Mouse (Mus musculus) heart, postnatal 0 days (tissue): Measurements from ENCODE around the gene Ptprm. TPM values are rescaled to one million over a fixed set of nuclear protein-coding genes. Genes with fewer than 3 reads are reported as not detected.

Experiments used
- ATAC-seq: fragments of 200-750 bp; cut with Nextera tagmentation; 2 replicates; pipeline ENCODE4 v1.8.0; 2017; ENCODE audit warnings: low read depth, moderate number of reproducible peaks, moderate library complexity; ENCODE audit not compliant: insufficient read depth
- DNase-seq: peaks from one replicate; pipeline ENCODE4 v3.0.0-alpha.2; 2016; ENCODE audit warnings: low spot score
- H3K27ac ChIP-seq: fragments of 300-500 bp; sonication (generic); 2 replicates; pipeline ENCODE4 v1.5.1; 2014; ENCODE audit warnings: low read depth, mild to moderate bottlenecking
- H3K27me3 ChIP-seq: fragments of 300-500 bp; sonication (generic); 2 replicates; pipeline ENCODE4 v1.6.1; 2014; ENCODE audit warnings: low read length, mixed read lengths; ENCODE audit not compliant: control insufficient read depth, insufficient read depth
- H3K36me3 ChIP-seq: fragments of 300-500 bp; sonication (generic); replicated peaks from 2 replicates; pipeline ENCODE4 v1.6.1; 2014; ENCODE audit warnings: low read length, mixed read lengths; ENCODE audit not compliant: control insufficient read depth, insufficient read depth
- H3K4me1 ChIP-seq: fragments of 300-500 bp; sonication (generic); 2 replicates; pipeline ENCODE4 v1.6.1; 2014; ENCODE audit warnings: antibody characterized with exemption; ENCODE audit not compliant: control insufficient read depth, insufficient read depth
- H3K4me2 ChIP-seq: fragments of 300-500 bp; sonication (generic); 2 replicates; pipeline ENCODE4 v1.6.1; 2014; ENCODE audit warnings: low read depth, mild to moderate bottlenecking, low read length, moderate library complexity
- H3K4me3 ChIP-seq: fragments of 300-500 bp; sonication (generic); 2 replicates; pipeline ENCODE4 v1.5.1; 2014; ENCODE audit warnings: low read depth, low read length
- H3K9ac ChIP-seq: fragments of 300-500 bp; sonication (generic); replicated peaks from 2 replicates; pipeline ENCODE4 v1.6.1; 2014; ENCODE audit warnings: low read depth, low read length, mixed read lengths
- H3K9me3 ChIP-seq: fragments of 300-500 bp; sonication (generic); replicated peaks from 2 replicates; pipeline ENCODE4 v1.6.1; 2016; ENCODE audit warnings: low read length; ENCODE audit not compliant: control insufficient read depth
- CTCF ChIP-seq: IDR thresholded peaks from 2 replicates; pipeline ENCODE4 v1.5.1; 2016; ENCODE audit warnings: antibody characterized with exemption, control low read depth, low read depth
- EP300 ChIP-seq: IDR thresholded peaks from 2 replicates; pipeline ENCODE4 v1.6.1; 2016; ENCODE audit warnings: antibody characterized with exemption, low read depth
- WGBS: fragments of 180-500 bp; shearing (Covaris S2); extraction: QIAGEN DNeasy Blood & Tissue Kit; methylation state at CpG from one replicate; pipeline ENCODE4 v1.1.7; 2014; 5-methylcytosine and 5-hydroxymethylcytosine counted together
- polyA plus RNA-seq: library from polyadenylated mRNA; unstranded; fragments of >200 nt; fragmentation: Nextera tagmentation; extraction: Ambion mirVana; gene quantifications from 2 replicates; pipeline ENCODE4 v1.2.1, GENCODE M21; 2015
- total RNA-seq: library from RNA; depleted of rRNA; stranded (reverse); fragments of >200 nt; gene quantifications from 2 replicates; pipeline ENCODE4 v1.2.3, GENCODE M21; 2014; ENCODE audit warnings: low replicate concordance

Ptprm gene
- total and polyA plus RNA-seq, 2 experiments from 2014 or later = 11.9 to 48.0 TPM

DNA sequence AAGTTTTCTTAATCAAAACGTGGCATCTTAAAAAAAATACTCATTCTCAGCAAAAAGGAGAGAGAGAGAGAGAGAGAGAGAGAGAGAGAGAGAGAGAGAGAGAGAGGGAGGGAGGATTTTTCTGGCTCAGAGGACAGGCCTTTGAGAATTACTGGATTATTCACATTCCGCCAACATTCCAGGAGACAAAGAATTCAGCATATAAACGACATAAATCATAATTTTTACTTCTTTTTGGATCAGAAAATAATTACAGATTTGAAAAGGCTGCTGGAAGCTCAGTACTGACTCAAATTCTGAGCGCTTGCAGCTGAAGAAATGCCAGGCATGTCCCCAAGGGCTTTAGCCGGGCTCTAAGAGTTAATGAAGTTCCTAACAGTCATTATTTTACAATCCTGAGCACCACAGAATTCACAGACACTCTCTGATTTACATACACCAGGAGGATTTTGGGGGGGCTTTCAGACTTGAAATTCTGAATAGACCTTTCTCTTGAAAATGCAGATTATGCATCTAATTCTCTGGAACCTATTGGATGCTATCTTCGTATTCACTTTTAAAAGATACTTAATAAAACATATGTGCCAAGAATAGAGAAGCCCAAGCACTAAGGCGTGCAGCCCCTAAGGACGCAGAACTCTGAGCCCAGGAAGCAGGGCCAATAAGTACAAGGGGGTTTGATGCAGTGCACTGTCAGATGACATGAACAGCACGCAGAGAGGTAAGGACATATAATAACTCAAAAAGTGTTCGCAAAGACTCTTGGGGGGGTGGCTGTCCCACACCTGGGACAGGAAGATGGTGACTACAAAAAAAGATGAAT is 112.1 kb downstream of the Ptprm start:
- H3K9me3 ChIP-seq = no peaks in the 10 kb centered on the region
- ATAC-seq (no peak), DNase-seq (no peak)
- no peak overlapping the region for H3K4me3 ChIP-seq
- 68% methylated on average over 10 of the region's 10 CpGs for WGBS
- H3K9ac ChIP-seq = no peak overlapping the region
- no peaks in the 10 kb centered on the region for H3K4me1 ChIP-seq
- no peak for TF ChIP-seq CTCF
- no peaks in the 10 kb centered on the region for H3K27me3 ChIP-seq
- H3K27ac ChIP-seq = no peak overlapping the region
- H3K4me2 ChIP-seq = no peak overlapping the region
- no peaks in the 10 kb centered on the region for H3K36me3 ChIP-seq

DNA sequence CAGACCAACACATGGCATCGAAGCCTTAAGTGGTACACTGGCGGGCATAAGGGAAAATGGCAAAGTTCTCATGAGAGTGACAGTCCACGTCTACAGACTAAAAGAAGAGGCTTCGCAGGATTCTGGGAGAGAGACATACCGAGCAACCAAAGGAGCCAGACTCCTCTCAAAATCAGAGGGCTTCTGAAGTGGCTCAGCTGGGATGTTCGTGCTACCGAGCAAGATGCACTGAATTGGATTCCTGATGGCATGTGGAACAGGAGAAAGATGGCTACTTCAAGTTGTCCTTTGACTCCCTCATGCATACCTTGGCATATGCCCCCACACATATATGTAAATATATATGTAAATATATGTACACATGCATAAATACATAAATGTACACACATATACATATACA is 115.4 kb downstream of the Ptprm start:
- H3K36me3 ChIP-seq = no peaks in the 10 kb centered on the region
- 90% methylated on average over 7 of the region's 7 CpGs for WGBS
- no peak for DNase-seq
- no peak overlapping the region for H3K4me3 ChIP-seq
- H3K4me1 ChIP-seq = no peaks in the 10 kb centered on the region
- no peak overlapping the region for H3K9ac ChIP-seq
- TF ChIP-seq EP300 (no peak), CTCF (no peak)
- ATAC-seq = no peak
- no peak overlapping the region for H3K27ac ChIP-seq
- no peaks in the 10 kb centered on the region for H3K9me3 ChIP-seq
- no peaks in the 10 kb centered on the region for H3K27me3 ChIP-seq
- H3K4me2 ChIP-seq = no peak overlapping the region

DNA sequence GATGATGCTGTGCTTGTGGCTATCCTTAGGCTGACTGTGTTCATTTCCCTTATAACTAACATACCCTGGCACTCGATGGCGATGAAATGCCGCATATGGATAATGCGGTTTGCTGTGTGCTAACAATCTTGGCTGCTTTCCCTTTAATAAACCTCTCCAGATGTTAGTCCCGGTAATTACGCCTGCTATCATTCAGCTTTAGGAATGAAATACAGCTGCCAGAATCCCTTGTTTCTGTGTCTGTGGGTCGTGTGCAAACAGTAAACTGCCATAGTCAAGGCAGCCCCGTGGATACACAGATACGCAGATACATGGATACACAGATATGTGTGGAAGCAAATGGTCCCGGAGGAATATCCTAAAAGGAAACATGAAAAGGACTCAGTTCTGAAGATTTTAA is 116.8 kb downstream of the Ptprm start:
- no peak for ATAC-seq

GRCm38 (mm10) chr17:67233063-67233462 is 121.2 kb downstream of the Ptprm start:
- DNase-seq (no peak), ATAC-seq (no peak)
- Histone ChIP-seq H3K4me3 (no peak overlapping the region), H3K27ac (no peak overlapping the region), H3K4me1 (no peaks in the 10 kb centered on the region), H3K27me3 (no peaks in the 10 kb centered on the region), H3K36me3 (no peaks in the 10 kb centered on the region), H3K9ac (no peak overlapping the region), H3K4me2 (no peak overlapping the region), H3K9me3 (no peaks in the 10 kb centered on the region)
- 82% methylated on average over 9 of the region's 9 CpGs for WGBS
- no peak for TF ChIP-seq CTCF
- TF ChIP-seq EP300 = no peak

More for the DNA sequence above, 116.8 kb downstream of the Ptprm start:
- Histone ChIP-seq H3K36me3 (no peaks in the 10 kb centered on the region), H3K4me3 (no peak overlapping the region), H3K4me2 (no peak overlapping the region), H3K9ac (no peak overlapping the region), H3K27me3 (no peaks in the 10 kb centered on the region), H3K27ac (no peak overlapping the region), H3K9me3 (no peaks in the 10 kb centered on the region), H3K4me1 (no peaks in the 10 kb centered on the region)
- DNase-seq = no peak
- WGBS = 78% methylated on average over 10 of the region's 10 CpGs
- no peak for TF ChIP-seq EP300
- TF ChIP-seq CTCF = no peak

DNA sequence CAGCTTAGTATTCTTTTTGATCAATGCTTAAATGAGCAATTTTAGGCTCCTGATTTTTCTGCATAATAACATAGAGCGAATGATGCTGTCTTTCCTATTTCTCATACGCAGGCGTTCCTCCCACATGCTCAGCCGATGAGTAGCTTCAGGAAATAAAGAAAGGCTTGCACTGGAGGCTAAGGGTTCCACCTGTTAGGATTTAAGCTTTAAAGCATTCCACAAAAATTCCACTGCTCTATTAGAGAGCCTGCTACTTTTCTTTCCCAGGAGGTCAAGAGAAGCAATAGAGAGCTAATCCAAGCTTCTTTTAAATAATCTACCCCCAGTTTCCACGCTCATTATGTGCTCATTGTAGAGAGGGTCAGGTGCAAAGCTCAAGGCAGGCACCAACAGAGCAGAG is 127.3 kb downstream of the Ptprm start:
- no peaks in the 10 kb centered on the region for H3K9me3 ChIP-seq
- H3K4me1 ChIP-seq = no peaks in the 10 kb centered on the region
- WGBS = 63% methylated on average over 5 of the region's 5 CpGs
- no peak overlapping the region for H3K4me3 ChIP-seq
- no peaks in the 10 kb centered on the region for H3K27me3 ChIP-seq
- ATAC-seq (no peak), DNase-seq (no peak)
- TF ChIP-seq EP300 = no peak
- TF ChIP-seq CTCF = no peak
- no peak overlapping the region for H3K4me2 ChIP-seq
- H3K36me3 ChIP-seq = no peaks in the 10 kb centered on the region
- H3K9ac ChIP-seq = no peak overlapping the region
- no peak overlapping the region for H3K27ac ChIP-seq

DNA sequence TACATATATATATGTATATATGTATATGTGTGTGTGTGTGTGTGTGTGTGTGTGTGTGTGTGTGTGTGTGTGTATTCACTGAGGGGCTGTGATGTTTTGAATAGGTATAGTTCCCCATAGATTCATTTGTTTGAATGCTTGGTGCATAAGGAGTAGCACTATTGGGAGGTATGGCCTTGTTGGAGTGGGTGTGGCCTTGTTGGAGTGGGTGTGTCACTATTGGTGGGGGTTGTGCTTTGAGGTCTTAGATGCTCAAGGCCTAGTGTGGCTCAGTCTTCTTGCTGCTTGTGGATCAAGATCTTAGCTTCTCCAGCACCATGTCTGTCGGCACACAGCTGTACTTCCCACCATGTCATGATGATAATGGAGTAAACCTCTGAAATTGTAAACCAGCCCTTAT is 138.9 kb downstream of the Ptprm start:
- 82% methylated on average over 1 of the region's 1 CpGs for WGBS
- no peak for TF ChIP-seq EP300
- no peak for TF ChIP-seq CTCF
- Histone ChIP-seq H3K4me3 (no peak overlapping the region), H3K27ac (no peak overlapping the region), H3K4me1 (peaks cover 6% of the 10 kb centered on the region; the same call in 1 of the 2 replicates), H3K9ac (no peak overlapping the region), H3K4me2 (no peak overlapping the region), H3K9me3 (no peaks in the 10 kb centered on the region), H3K36me3 (no peaks in the 10 kb centered on the region), H3K27me3 (no peaks in the 10 kb centered on the region)
- no peak for DNase-seq
- ATAC-seq = no peak
